Mouse (Mus musculus): Measurements from ENCODE around the gene Zfp354a. TPM values are rescaled to one million over a fixed set of nuclear protein-coding genes. Genes with fewer than 3 reads are reported as not detected.
"Not testable (repeated sequence)": the region's sequence is repeated elsewhere in the genome, so short reads cannot be mapped to it uniquely, and the experiment has no call there.

Zfp354a gene
- polyA plus RNA-seq (2014; fragmentation: Nextera tagmentation; extraction: Ambion mirVana): 8.6 and 9.9 TPM in 2 replicates

DNA sequence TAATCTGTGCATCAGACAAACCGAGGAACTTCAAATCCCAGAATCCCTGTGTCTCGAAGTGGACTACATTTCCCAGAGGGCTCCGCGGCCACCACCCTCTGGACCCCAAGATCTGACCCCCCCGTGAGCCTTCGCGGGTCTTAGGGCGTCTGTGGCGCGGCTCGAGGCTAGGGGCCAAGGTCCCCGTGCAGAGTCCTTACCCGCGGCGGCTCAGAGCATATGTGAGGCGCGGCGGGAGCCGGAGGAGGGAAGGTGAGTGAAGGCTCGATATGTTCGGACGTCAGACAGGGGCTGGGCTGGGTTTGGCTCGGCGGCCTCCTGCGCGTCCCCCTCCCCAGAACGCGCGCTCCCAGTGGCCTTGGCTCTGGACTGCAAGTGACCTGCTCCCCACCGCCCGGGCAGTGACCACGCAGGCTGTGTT, at the start of gene Zfp354a:
Gene Zfp354a, plus strand, starts transcription at position 107 of the 421 bp plus-strand sequence.
- H3K4me2 ChIP-seq (ENCODE audit: low read depth): peak within 1 kb of the TSS; percentile 68
- no peak within 1 kb of the TSS for H3K27ac ChIP-seq (ENCODE audit: low read depth, low read length)
- peak within 1 kb of the TSS; percentile 52 for H3K4me3 ChIP-seq (ENCODE audit: low read depth, low read length)
- peak within 1 kb of the TSS; percentile 58 for H3K9ac ChIP-seq (ENCODE audit: low read length)
- DNase-seq (ENCODE audit: low spot score): peak; percentile 80
- H3K36me3 ChIP-seq (ENCODE audit: control insufficient read depth, insufficient read depth, low read length): no peaks in the 10 kb centered on the region; the same call in 1 of the 2 replicates
- peak; percentile 90 for ATAC-seq (ENCODE audit: insufficient read depth, low FRiP score, low TSS enrichment)
- no peaks in the 10 kb centered on the region for H3K4me1 ChIP-seq (ENCODE audit: control insufficient read depth, insufficient read depth, low read length)
- H3K27me3 ChIP-seq (ENCODE audit: control insufficient read depth, insufficient read depth, low read length): no peaks in the 10 kb centered on the region
- 1% methylated on average over 32 of the region's 32 CpGs for WGBS
- no peaks in the 10 kb centered on the region for H3K9me3 ChIP-seq (ENCODE audit: control insufficient read depth, low read length)

DNA sequence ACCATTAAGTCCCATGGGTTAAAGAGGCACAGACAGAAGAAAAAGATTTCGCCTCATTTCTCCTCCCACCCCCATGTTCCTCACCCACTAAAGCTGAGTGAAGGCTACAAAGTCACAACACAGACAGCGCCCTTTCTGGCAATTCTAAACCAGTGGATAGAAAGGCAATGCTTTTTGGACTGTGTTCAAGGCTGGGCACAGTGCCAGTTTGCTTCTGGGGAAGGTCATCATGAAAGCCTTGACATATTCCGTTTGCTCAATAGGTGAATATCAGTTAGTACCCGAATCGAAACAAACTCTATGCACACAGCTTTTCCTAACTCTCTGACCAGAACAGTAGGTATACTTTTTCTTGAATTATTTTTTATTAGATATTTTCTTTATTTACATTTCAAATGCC, 47.2 kb upstream of the Zfp354a start:
- DNase-seq (ENCODE audit: low spot score) (no peak), ATAC-seq (ENCODE audit: insufficient read depth, low FRiP score, low TSS enrichment) (no peak)
- Histone ChIP-seq H3K9ac (ENCODE audit: low read length) (no peak overlapping the region), H3K9me3 (ENCODE audit: control insufficient read depth, low read length) (no peaks in the 10 kb centered on the region), H3K36me3 (ENCODE audit: control insufficient read depth, insufficient read depth, low read length) (no peaks in the 10 kb centered on the region), H3K4me3 (ENCODE audit: low read depth, low read length) (no peak overlapping the region), H3K27me3 (ENCODE audit: control insufficient read depth, insufficient read depth, low read length) (no peaks in the 10 kb centered on the region), H3K27ac (ENCODE audit: low read depth, low read length) (no peak overlapping the region), H3K4me2 (ENCODE audit: low read depth) (no peak overlapping the region), H3K4me1 (ENCODE audit: control insufficient read depth, insufficient read depth, low read length) (no peaks in the 10 kb centered on the region)
- WGBS: 91% methylated on average over 5 of the region's 5 CpGs

GRCm38 (mm10) chr11:51013936-51014335, 45.1 kb upstream of the Zfp354a start, which contains the start of gene Olfr54:
TSS of gene Olfr54 (plus strand) at chr11:51014236.
- H3K36me3 ChIP-seq (ENCODE audit: control insufficient read depth, insufficient read depth, low read length): no peaks in the 10 kb centered on the region
- H3K9ac ChIP-seq (ENCODE audit: low read length): no peak within 1 kb of the TSS
- no peak within 1 kb of the TSS for H3K27ac ChIP-seq (ENCODE audit: low read depth, low read length)
- ATAC-seq (ENCODE audit: insufficient read depth, low FRiP score, low TSS enrichment) (no peak), DNase-seq (ENCODE audit: low spot score) (no peak)
- no peak within 1 kb of the TSS for H3K4me3 ChIP-seq (ENCODE audit: low read depth, low read length)
- no peak within 1 kb of the TSS for H3K4me2 ChIP-seq (ENCODE audit: low read depth)
- no peaks in the 10 kb centered on the region for H3K4me1 ChIP-seq (ENCODE audit: control insufficient read depth, insufficient read depth, low read length)
- H3K27me3 ChIP-seq (ENCODE audit: control insufficient read depth, insufficient read depth, low read length): no peaks in the 10 kb centered on the region
- WGBS: 65% methylated on average over 1 of the region's 1 CpGs
- H3K9me3 ChIP-seq (ENCODE audit: control insufficient read depth, low read length): no peaks in the 10 kb centered on the region

DNA sequence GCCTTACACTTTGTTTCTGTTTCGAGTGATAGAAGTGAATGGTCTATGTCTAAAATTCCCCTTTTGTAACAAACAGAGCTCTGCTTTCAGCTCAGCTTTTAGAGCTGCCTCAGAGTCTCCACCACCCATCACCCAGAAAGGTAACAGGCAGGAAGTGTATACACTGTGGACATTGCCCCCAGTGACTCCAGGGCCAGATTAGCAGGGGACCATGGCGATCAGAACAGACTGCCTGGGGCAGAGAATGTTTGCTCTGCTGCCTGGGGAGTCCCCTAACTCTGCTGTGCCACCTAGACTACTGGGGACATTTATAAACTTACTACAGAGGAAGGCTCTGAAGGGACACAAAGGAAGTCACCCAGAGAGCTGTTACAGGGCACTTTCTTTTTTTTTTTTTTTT, 42.7 kb upstream of the Zfp354a start:
- H3K9me3 ChIP-seq (ENCODE audit: control insufficient read depth, low read length): no peaks in the 10 kb centered on the region
- no peaks in the 10 kb centered on the region for H3K4me1 ChIP-seq (ENCODE audit: control insufficient read depth, insufficient read depth, low read length)
- H3K4me2 ChIP-seq (ENCODE audit: low read depth): no peak overlapping the region
- no peak for ATAC-seq (ENCODE audit: insufficient read depth, low FRiP score, low TSS enrichment)
- H3K27me3 ChIP-seq (ENCODE audit: control insufficient read depth, insufficient read depth, low read length): no peaks in the 10 kb centered on the region
- 63% methylated on average over 2 of the region's 2 CpGs for WGBS
- no peak overlapping the region for H3K4me3 ChIP-seq (ENCODE audit: low read depth, low read length)
- DNase-seq (ENCODE audit: low spot score): no peak
- no peak overlapping the region for H3K27ac ChIP-seq (ENCODE audit: low read depth, low read length)
- H3K9ac ChIP-seq (ENCODE audit: low read length): no peak overlapping the region
- no peaks in the 10 kb centered on the region for H3K36me3 ChIP-seq (ENCODE audit: control insufficient read depth, insufficient read depth, low read length)

- not testable (repeated sequence) for H3K9me3 ChIP-seq (ENCODE audit: control insufficient read depth, low read length); H3K27me3 ChIP-seq (ENCODE audit: control insufficient read depth, insufficient read depth, low read length); H3K4me1 ChIP-seq (ENCODE audit: control insufficient read depth, insufficient read depth, low read length); H3K4me3 ChIP-seq (ENCODE audit: low read depth, low read length); H3K4me2 ChIP-seq (ENCODE audit: low read depth); H3K27ac ChIP-seq (ENCODE audit: low read depth, low read length); H3K9ac ChIP-seq (ENCODE audit: low read length); ATAC-seq (ENCODE audit: insufficient read depth, low FRiP score, low TSS enrichment); H3K36me3 ChIP-seq (ENCODE audit: control insufficient read depth, insufficient read depth, low read length); DNase-seq (ENCODE audit: low spot score)
- WGBS: 91% methylated on average over 7 of the region's 11 CpGs
Measured at GRCm38 (mm10) chr11:51026811-51027210, 32.2 kb upstream of the Zfp354a start.

GRCm38 (mm10) chr11:51029381-51029780, 29.7 kb upstream of the Zfp354a start:
- not testable (repeated sequence) for H3K36me3 ChIP-seq (ENCODE audit: control insufficient read depth, insufficient read depth, low read length); H3K4me2 ChIP-seq (ENCODE audit: low read depth); H3K9me3 ChIP-seq (ENCODE audit: control insufficient read depth, low read length); H3K9ac ChIP-seq (ENCODE audit: low read length); H3K27ac ChIP-seq (ENCODE audit: low read depth, low read length); H3K4me1 ChIP-seq (ENCODE audit: control insufficient read depth, insufficient read depth, low read length); ATAC-seq (ENCODE audit: insufficient read depth, low FRiP score, low TSS enrichment); DNase-seq (ENCODE audit: low spot score); H3K4me3 ChIP-seq (ENCODE audit: low read depth, low read length); H3K27me3 ChIP-seq (ENCODE audit: control insufficient read depth, insufficient read depth, low read length)
- 61% methylated on average over 8 of the region's 8 CpGs for WGBS

- H3K27ac ChIP-seq (ENCODE audit: low read depth, low read length): no peak overlapping the region
- no peaks in the 10 kb centered on the region for H3K27me3 ChIP-seq (ENCODE audit: control insufficient read depth, insufficient read depth, low read length)
- H3K4me2 ChIP-seq (ENCODE audit: low read depth): no peak overlapping the region
- ATAC-seq (ENCODE audit: insufficient read depth, low FRiP score, low TSS enrichment) (no peak), DNase-seq (ENCODE audit: low spot score) (no peak)
- H3K4me1 ChIP-seq (ENCODE audit: control insufficient read depth, insufficient read depth, low read length): no peaks in the 10 kb centered on the region
- 53% methylated on average over 2 of the region's 2 CpGs for WGBS
- H3K9me3 ChIP-seq (ENCODE audit: control insufficient read depth, low read length): no peaks in the 10 kb centered on the region
- no peak overlapping the region for H3K9ac ChIP-seq (ENCODE audit: low read length)
- no peaks in the 10 kb centered on the region for H3K36me3 ChIP-seq (ENCODE audit: control insufficient read depth, insufficient read depth, low read length)
- H3K4me3 ChIP-seq (ENCODE audit: low read depth, low read length): no peak overlapping the region
Measured at GRCm38 (mm10) chr11:51030225-51030624, 28.8 kb upstream of the Zfp354a start.

- peak; percentile 24 for DNase-seq (ENCODE audit: low spot score)
- WGBS: 24% methylated on average over 1 of the region's 1 CpGs
- ATAC-seq (ENCODE audit: insufficient read depth, low FRiP score, low TSS enrichment): no peak
Measured at GRCm38 (mm10) chr11:51032851-51033250, 26.2 kb upstream of the Zfp354a start.

DNA sequence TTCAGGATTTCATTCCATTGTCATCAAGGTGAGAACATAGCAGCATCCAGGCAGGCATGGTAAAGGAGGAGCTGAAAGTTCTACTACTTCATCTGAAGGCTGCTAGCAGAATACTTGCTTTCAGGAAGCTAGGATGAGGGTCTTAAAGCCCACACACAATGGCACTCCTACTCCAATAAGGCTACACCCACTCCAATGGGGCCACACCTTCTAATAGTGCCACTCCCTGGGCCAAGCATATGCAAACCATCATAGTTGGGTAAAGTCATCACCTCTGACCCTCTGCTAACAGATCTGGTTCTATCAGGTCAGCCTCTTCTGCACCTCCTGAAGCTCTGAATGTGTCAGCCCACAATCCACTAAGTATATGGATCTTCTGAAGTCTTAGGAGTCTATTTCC, 24.9 kb upstream of the Zfp354a start:
- H3K9me3 ChIP-seq (ENCODE audit: control insufficient read depth, low read length); H3K36me3 ChIP-seq (ENCODE audit: control insufficient read depth, insufficient read depth, low read length): not testable (repeated sequence)

More at GRCm38 (mm10) chr11:51032851-51033250, 26.2 kb upstream of the Zfp354a start:
- Histone ChIP-seq H3K36me3 (ENCODE audit: control insufficient read depth, insufficient read depth, low read length) (no peaks in the 10 kb centered on the region), H3K4me3 (ENCODE audit: low read depth, low read length) (no peak overlapping the region), H3K4me2 (ENCODE audit: low read depth) (no peak overlapping the region), H3K9ac (ENCODE audit: low read length) (no peak overlapping the region), H3K4me1 (ENCODE audit: control insufficient read depth, insufficient read depth, low read length) (no peaks in the 10 kb centered on the region), H3K27me3 (ENCODE audit: control insufficient read depth, insufficient read depth, low read length) (no peaks in the 10 kb centered on the region), H3K27ac (ENCODE audit: low read depth, low read length) (no peak overlapping the region), H3K9me3 (ENCODE audit: control insufficient read depth, low read length) (no peaks in the 10 kb centered on the region)

More for the DNA sequence above, 24.9 kb upstream of the Zfp354a start:
- H3K4me3 ChIP-seq (ENCODE audit: low read depth, low read length); H3K9ac ChIP-seq (ENCODE audit: low read length); DNase-seq (ENCODE audit: low spot score); H3K27me3 ChIP-seq (ENCODE audit: control insufficient read depth, insufficient read depth, low read length); H3K27ac ChIP-seq (ENCODE audit: low read depth, low read length); ATAC-seq (ENCODE audit: insufficient read depth, low FRiP score, low TSS enrichment); H3K4me2 ChIP-seq (ENCODE audit: low read depth); H3K4me1 ChIP-seq (ENCODE audit: control insufficient read depth, insufficient read depth, low read length): not testable (repeated sequence)

Measured in neural tube, embryonic 11.5 days (tissue).